Comparison of ENCODE assay signal across 8 mouse cellular contexts in the genomic region with DNA sequence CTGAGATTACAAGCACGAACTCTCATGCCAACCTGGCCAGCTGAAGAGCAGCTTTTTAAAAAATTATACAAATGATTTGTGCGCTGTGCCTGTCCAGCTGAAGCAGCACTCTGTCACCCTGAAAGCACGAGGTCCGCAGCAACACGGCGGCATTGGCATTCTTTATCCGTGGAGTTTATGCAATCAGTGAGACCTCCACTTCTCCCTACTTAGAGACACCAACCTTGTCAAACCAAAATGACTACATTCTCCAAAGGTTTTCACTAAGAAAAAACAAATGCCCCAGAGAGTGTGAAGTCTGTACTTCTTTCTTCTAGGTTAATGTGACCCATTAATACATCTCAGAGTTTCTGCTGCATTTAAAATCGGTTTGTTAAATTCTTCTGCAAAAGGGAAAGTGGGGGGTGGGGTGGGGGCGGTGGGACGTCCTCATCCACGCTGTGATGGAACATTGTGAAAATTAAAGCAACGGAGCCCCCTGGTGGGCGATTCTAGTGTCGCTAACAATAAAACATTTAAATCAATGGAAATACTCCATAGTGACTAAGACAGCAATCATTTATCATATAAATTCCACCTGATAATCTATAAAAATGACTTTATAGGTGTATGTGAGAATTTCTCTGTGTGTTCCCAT.
DNase-seq lines count a peak whose midpoint lies in the region; ATAC-seq lines count a peak whose summit lies in the region.

No protein-coding gene starts in this region.

- H3K4me1 ChIP-seq in heart, embryonic 16.5 days (ENCODE audit: control insufficient read depth, insufficient read depth, low read length): 0 out of 2 replicates have a peak, but pooled peaks cover 2% of the 10 kb centered on the region
- H3K4me1 ChIP-seq in liver, embryonic 13.5 days (replicated peaks): no peaks in the 10 kb centered on the region

- peak; percentile 84 for DNase-seq in testis, postnatal 10 days (ENCODE audit: low spot score)
- DNase-seq in testis, postnatal 14 days (ENCODE audit: low spot score): no peak
- DNase-seq in embryo, embryonic 10.5 days (ENCODE audit: low spot score): peak; percentile 88
- peak; percentile 83 for DNase-seq in layer of hippocampus, adult 11-12 months (ENCODE audit: low spot score)
- no peak for DNase-seq in liver, embryonic 13.5 days
- DNase-seq in right cerebral cortex, adult 2 months (ENCODE audit: low spot score in 2 of 2): peak; percentile 83 to 87
- DNase-seq in spleen, postnatal 36 days (ENCODE audit: low spot score in 2 of 2): no peak

- H3K27ac ChIP-seq in heart, embryonic 16.5 days (ENCODE audit: low read length): no peak overlapping the region
- no peak overlapping the region for H3K27ac ChIP-seq in liver, embryonic 13.5 days

- 19% methylated on average over 14 of the region's 14 CpGs for WGBS in heart, embryonic 16.5 days
- 20% methylated on average over 14 of the region's 14 CpGs for WGBS in liver, embryonic 13.5 days (ENCODE audit: insufficient replicate concordance)

- H3K4me3 ChIP-seq in heart, embryonic 16.5 days (ENCODE audit: low read length): peak overlapping the region; percentile 16
- H3K4me3 ChIP-seq in liver, embryonic 13.5 days (replicated peaks): no peak overlapping the region

- H3K9ac ChIP-seq in heart, embryonic 16.5 days (ENCODE audit: low read length): no peak overlapping the region
- H3K9ac ChIP-seq in liver, embryonic 13.5 days: no peak overlapping the region

- H3K9me3 ChIP-seq in heart, embryonic 16.5 days (replicated peaks; ENCODE audit: control insufficient read depth, low read length): no peaks in the 10 kb centered on the region
- H3K9me3 ChIP-seq in liver, embryonic 13.5 days (replicated peaks): no peaks in the 10 kb centered on the region

- no peaks in the 10 kb centered on the region for H3K27me3 ChIP-seq in heart, embryonic 16.5 days (ENCODE audit: control insufficient read depth, insufficient read depth, low read length)
- H3K27me3 ChIP-seq in liver, embryonic 13.5 days: no peaks in the 10 kb centered on the region

- peak overlapping the region; percentile 51 for H3K4me2 ChIP-seq in heart, embryonic 16.5 days (ENCODE audit: low read depth, low read length)
- 0 out of 2 replicates have a peak overlapping the region, but pooled peaks have one; percentile 8 for H3K4me2 ChIP-seq in liver, embryonic 13.5 days

- no peaks in the 10 kb centered on the region for H3K36me3 ChIP-seq in heart, embryonic 16.5 days (ENCODE audit: control insufficient read depth, insufficient read depth)
- no peaks in the 10 kb centered on the region for H3K36me3 ChIP-seq in liver, embryonic 13.5 days

- ATAC-seq in heart, embryonic 16.5 days (replicated peaks; ENCODE audit: extremely low read depth, insufficient read depth, low FRiP score): no peak
- no peak for ATAC-seq in liver, embryonic 13.5 days (ENCODE audit: low read depth)

Comparison
In these comparisons a context has a peak if more than half of its experiments do, and no peak if none do; other contexts are left out.
1. DNase-seq: peak in testis, postnatal 10 days (single experiment), embryo, embryonic 10.5 days (single experiment), layer of hippocampus, adult 11-12 months (single experiment) and right cerebral cortex, adult 2 months (2 of 2); none in testis, postnatal 14 days (single experiment), liver, embryonic 13.5 days (single experiment) and spleen, postnatal 36 days (0 of 2).